Mouse (Mus musculus): ENCODE results near the gene Vmn1r211. TPM values are rescaled to one million over a fixed set of nuclear protein-coding genes. Genes with fewer than 3 reads are reported as not detected.
"Not testable (repeated sequence)": the region's sequence is repeated elsewhere in the genome, so short reads cannot be mapped to it uniquely, and the experiment has no call there.

Gene Vmn1r211
- not detected in 2 replicates for polyA plus RNA-seq (2012; rRNA removed)

DNA sequence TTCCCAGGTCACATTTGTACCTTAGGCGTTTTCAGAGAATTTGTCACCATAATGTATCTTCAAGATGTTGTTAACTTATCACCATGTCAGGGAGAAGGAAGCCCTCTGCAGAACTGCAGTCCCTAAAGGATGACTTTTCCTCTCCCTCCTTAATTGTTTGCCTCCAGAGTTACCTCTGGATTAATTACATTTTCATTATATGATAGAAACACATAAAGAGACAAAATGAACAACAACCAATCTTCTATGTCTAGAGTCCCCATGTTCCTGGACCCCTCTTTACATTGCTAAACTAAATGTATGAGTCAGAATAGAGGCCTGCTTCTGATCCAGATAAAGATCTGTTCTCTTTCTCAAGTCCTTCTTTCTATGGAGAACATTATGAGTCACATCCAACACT lies at the start of gene Vmn1r211:
Vmn1r211 (minus strand) TSS at position 101 of the 400 bp plus-strand sequence.
- Histone ChIP-seq H3K36me3 (ENCODE audit: control insufficient read depth, insufficient read depth, low read length) (no peaks in the 10 kb centered on the region), H3K27ac (ENCODE audit: insufficient read depth, low read depth, low read length) (no peak within 1 kb of the TSS), H3K27me3 (replicated peaks; ENCODE audit: control insufficient read depth, insufficient read depth, low read length) (no peaks in the 10 kb centered on the region; the same call in 1 of the 2 replicates), H3K4me3 (ENCODE audit: insufficient read depth, low read depth, low read length) (no peak within 1 kb of the TSS), H3K4me1 (ENCODE audit: control insufficient read depth, insufficient read depth, low read length) (no peaks in the 10 kb centered on the region)
- TF ChIP-seq POLR2A (IDR thresholded peaks at IDR 0.05; ENCODE audit: low read depth, low read length) (no peak), CTCF (conservative IDR thresholded peaks at IDR 0.05; ENCODE audit: insufficient read depth, insufficient read length, low read depth, low read length) (no peak)
- no peak for DNase-seq
- WGBS, result 76% methylated on average over 1 of the region's 1 CpGs

DNA sequence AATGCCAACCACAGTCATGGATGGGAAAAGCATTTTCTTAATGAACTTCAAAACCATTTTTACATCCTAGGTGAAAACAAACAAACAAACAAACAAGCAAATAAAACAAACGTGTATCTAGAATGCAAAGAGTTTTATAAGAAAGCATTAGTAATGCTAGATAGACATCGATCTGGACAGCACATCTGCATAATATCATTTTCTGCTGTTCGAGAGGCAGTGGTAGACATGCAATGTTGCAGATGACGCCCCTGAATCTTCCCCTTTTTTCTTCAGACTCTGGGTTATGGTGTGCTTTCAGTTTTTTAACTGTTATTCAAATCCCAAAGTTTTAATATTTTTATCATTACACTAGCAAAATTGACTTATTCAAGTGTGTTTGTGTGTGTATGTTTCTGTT lies 26.7 kb upstream of the Vmn1r211 start, which contains the start of gene Vmn1r212:
Vmn1r212 (minus strand) TSS at position 101 of the 400 bp plus-strand sequence.
- no peak for DNase-seq
- H3K4me1 ChIP-seq (ENCODE audit: control insufficient read depth, insufficient read depth, low read length), result no peaks in the 10 kb centered on the region
- TF ChIP-seq POLR2A (IDR thresholded peaks at IDR 0.05; ENCODE audit: low read depth, low read length), result no peak
- no peak for TF ChIP-seq CTCF (conservative IDR thresholded peaks at IDR 0.05; ENCODE audit: insufficient read depth, insufficient read length, low read depth, low read length)
- no peak within 1 kb of the TSS for H3K27ac ChIP-seq (ENCODE audit: insufficient read depth, low read depth, low read length)
- H3K4me3 ChIP-seq (ENCODE audit: insufficient read depth, low read depth, low read length), result no peak within 1 kb of the TSS
- WGBS, result 76% methylated on average over 4 of the region's 4 CpGs
- H3K36me3 ChIP-seq (ENCODE audit: control insufficient read depth, insufficient read depth, low read length), result no peaks in the 10 kb centered on the region
- no peaks in the 10 kb centered on the region for H3K27me3 ChIP-seq (replicated peaks; ENCODE audit: control insufficient read depth, insufficient read depth, low read length)

DNA sequence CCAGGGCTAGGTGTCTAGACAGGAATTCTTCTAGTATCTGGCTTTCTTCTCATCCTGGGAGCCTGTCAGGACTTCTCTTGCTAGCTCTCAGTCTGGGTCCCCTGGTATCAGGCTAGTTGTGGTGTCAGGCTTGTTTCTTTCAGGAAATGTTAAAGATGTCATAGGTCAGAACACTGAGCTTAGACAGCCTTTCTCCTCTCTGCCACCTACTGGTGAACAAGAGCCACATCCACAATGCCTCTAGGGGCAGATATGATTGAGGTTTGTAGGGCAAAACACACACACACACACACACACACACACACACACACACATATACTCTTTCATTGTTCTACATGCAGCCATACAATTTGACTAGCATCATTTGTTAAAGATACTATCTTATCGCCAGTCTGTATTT lies 21.9 kb upstream of the Vmn1r211 start:
- Histone ChIP-seq H3K27me3 (replicated peaks; ENCODE audit: control insufficient read depth, insufficient read depth, low read length) (no peaks in the 10 kb centered on the region), H3K36me3 (ENCODE audit: control insufficient read depth, insufficient read depth, low read length) (no peaks in the 10 kb centered on the region), H3K4me3 (ENCODE audit: insufficient read depth, low read depth, low read length) (no peak overlapping the region), H3K27ac (ENCODE audit: insufficient read depth, low read depth, low read length) (no peak overlapping the region), H3K4me1 (ENCODE audit: control insufficient read depth, insufficient read depth, low read length) (no peaks in the 10 kb centered on the region)
- WGBS, result 100% methylated on average over 1 of the region's 1 CpGs
- TF ChIP-seq POLR2A (IDR thresholded peaks at IDR 0.05; ENCODE audit: low read depth, low read length) (no peak), CTCF (conservative IDR thresholded peaks at IDR 0.05; ENCODE audit: insufficient read depth, insufficient read length, low read depth, low read length) (0 out of 2 replicates have a peak, but pooled peaks have one; percentile 18)
- DNase-seq, result no peak

DNA sequence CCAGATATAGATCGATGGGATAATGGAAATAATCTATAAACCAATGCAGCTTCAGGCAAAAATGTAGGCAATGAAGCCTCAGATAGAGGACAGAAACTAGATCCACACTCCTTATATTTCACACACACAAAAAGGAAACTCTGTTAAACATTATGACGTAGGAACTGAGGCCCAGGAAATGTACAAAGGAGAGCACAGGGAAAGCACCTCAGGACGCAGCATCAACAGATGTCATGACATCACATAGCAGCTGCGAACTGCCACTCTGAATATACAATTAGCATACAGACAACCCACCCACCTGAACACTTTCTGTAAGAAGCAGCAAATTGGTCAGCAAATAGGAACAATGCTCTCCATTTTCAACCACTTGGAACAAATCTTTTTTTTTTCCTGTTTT lies 2.6 kb downstream of the Vmn1r211 start:
- no peak overlapping the region for H3K4me3 ChIP-seq (ENCODE audit: insufficient read depth, low read depth, low read length)
- H3K27me3 ChIP-seq (replicated peaks; ENCODE audit: control insufficient read depth, insufficient read depth, low read length), result no peaks in the 10 kb centered on the region; the same call in 1 of the 2 replicates
- no peaks in the 10 kb centered on the region for H3K36me3 ChIP-seq (ENCODE audit: control insufficient read depth, insufficient read depth, low read length)
- TF ChIP-seq CTCF (conservative IDR thresholded peaks at IDR 0.05; ENCODE audit: insufficient read depth, insufficient read length, low read depth, low read length) (no peak), POLR2A (IDR thresholded peaks at IDR 0.05; ENCODE audit: low read depth, low read length) (no peak)
- no peaks in the 10 kb centered on the region for H3K4me1 ChIP-seq (ENCODE audit: control insufficient read depth, insufficient read depth, low read length)
- no peak for DNase-seq
- WGBS, result 68% methylated on average over 4 of the region's 4 CpGs
- no peak overlapping the region for H3K27ac ChIP-seq (ENCODE audit: insufficient read depth, low read depth, low read length)

- H3K4me1 ChIP-seq (ENCODE audit: control insufficient read depth, insufficient read depth, low read length), result no peaks in the 10 kb centered on the region
- no peaks in the 10 kb centered on the region for H3K36me3 ChIP-seq (ENCODE audit: control insufficient read depth, insufficient read depth, low read length)
- H3K4me3 ChIP-seq (ENCODE audit: insufficient read depth, low read depth, low read length), result no peak overlapping the region
- WGBS, result 70% methylated on average over 1 of the region's 1 CpGs
- no peak for DNase-seq
- TF ChIP-seq POLR2A (IDR thresholded peaks at IDR 0.05; ENCODE audit: low read depth, low read length), result no peak
- no peak for TF ChIP-seq CTCF (conservative IDR thresholded peaks at IDR 0.05; ENCODE audit: insufficient read depth, insufficient read length, low read depth, low read length)
- H3K27me3 ChIP-seq (replicated peaks; ENCODE audit: control insufficient read depth, insufficient read depth, low read length), result no peaks in the 10 kb centered on the region
- H3K27ac ChIP-seq (ENCODE audit: insufficient read depth, low read depth, low read length), result no peak overlapping the region
Observed at GRCm38 (mm10) chr13:22846798-22847197, 10.6 kb downstream of the Vmn1r211 start.

DNA sequence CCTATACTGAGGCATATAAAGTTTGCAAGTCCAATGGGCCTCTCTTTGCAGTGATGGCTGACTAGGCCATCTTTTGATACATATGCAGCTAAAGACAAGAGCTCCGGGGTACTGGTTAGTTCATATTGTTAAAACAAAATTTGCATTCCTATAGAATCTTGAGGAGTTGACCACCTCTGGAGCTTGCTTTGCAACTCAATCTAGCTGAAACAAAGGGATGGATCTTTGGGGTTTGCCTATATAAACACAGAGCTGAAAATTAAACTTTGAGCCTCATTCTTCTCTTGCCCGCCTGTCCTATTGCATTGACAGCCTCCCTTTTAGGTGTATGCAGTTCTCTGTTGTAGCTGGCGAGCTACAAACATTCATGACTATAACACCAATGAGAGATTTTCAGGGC lies 13.1 kb downstream of the Vmn1r211 start:
- H3K36me3 ChIP-seq (ENCODE audit: control insufficient read depth, insufficient read depth, low read length); H3K27ac ChIP-seq (ENCODE audit: insufficient read depth, low read depth, low read length); H3K27me3 ChIP-seq (replicated peaks; ENCODE audit: control insufficient read depth, insufficient read depth, low read length); H3K4me3 ChIP-seq (ENCODE audit: insufficient read depth, low read depth, low read length); DNase-seq; H3K4me1 ChIP-seq (ENCODE audit: control insufficient read depth, insufficient read depth, low read length): not testable (repeated sequence)
- 65% methylated on average over 3 of the region's 3 CpGs for WGBS

DNA sequence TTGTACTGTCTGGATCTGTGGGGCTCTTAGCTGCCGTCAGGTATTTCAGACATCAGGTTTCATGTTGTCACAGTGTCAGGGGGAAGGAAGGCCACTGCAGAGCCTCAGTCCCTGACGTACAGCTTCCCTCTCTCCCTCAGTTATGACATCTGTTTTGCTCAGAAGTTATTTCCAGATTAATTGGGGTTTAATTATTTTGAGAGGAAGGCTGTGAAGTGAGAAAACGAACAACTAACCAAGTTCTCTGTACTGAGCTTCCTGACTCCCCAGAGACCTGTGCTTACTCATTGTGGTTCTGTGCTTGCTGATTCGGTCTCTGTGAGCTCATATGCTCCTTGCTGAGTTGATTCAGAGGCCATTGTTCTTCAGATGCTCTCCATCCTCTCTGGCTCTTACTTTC lies 26.1 kb downstream of the Vmn1r211 start, which contains the start of gene Vmn1r210:
Vmn1r210 (minus strand) TSS at position 101 of the 400 bp plus-strand sequence.
- no peaks in the 10 kb centered on the region for H3K27me3 ChIP-seq (replicated peaks; ENCODE audit: control insufficient read depth, insufficient read depth, low read length)
- H3K36me3 ChIP-seq (ENCODE audit: control insufficient read depth, insufficient read depth, low read length), result no peaks in the 10 kb centered on the region
- DNase-seq, result no peak
- no peak for TF ChIP-seq CTCF (conservative IDR thresholded peaks at IDR 0.05; ENCODE audit: insufficient read depth, insufficient read length, low read depth, low read length)
- WGBS, result 40% methylated on average over 4 of the region's 4 CpGs
- no peak within 1 kb of the TSS for H3K27ac ChIP-seq (ENCODE audit: insufficient read depth, low read depth, low read length)
- H3K4me1 ChIP-seq (ENCODE audit: control insufficient read depth, insufficient read depth, low read length), result no peaks in the 10 kb centered on the region
- H3K4me3 ChIP-seq (ENCODE audit: insufficient read depth, low read depth, low read length), result no peak within 1 kb of the TSS

GRCm38 (mm10) chr13:22829395-22829794 lies 28.0 kb downstream of the Vmn1r211 start:
- H3K4me3 ChIP-seq (ENCODE audit: insufficient read depth, low read depth, low read length); H3K4me1 ChIP-seq (ENCODE audit: control insufficient read depth, insufficient read depth, low read length); DNase-seq; H3K36me3 ChIP-seq (ENCODE audit: control insufficient read depth, insufficient read depth, low read length); H3K27me3 ChIP-seq (replicated peaks; ENCODE audit: control insufficient read depth, insufficient read depth, low read length); H3K27ac ChIP-seq (ENCODE audit: insufficient read depth, low read depth, low read length): not testable (repeated sequence)
- 35% methylated on average over 7 of the region's 7 CpGs for WGBS

DNA sequence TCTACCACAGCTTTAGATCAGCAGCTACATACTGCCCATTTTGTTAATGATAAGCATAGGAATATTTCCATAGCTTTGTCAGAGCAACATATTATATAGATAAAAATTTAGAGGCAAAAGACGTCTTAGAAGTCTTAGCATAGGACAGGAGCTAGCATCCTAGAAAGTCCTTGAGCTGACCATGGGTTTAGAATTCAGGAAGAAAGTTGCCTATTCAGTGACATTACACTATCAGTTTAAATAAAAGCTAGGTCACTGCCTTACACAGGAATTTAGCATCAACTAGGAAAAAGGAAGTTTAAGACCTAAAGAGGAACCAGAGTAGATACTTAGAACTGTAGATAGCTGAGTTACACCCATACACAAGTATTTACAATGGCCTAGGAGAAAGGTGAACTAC lies 35.8 kb downstream of the Vmn1r211 start:
- H3K27me3 ChIP-seq (replicated peaks; ENCODE audit: control insufficient read depth, insufficient read depth, low read length); H3K27ac ChIP-seq (ENCODE audit: insufficient read depth, low read depth, low read length); DNase-seq; H3K4me3 ChIP-seq (ENCODE audit: insufficient read depth, low read depth, low read length); H3K36me3 ChIP-seq (ENCODE audit: control insufficient read depth, insufficient read depth, low read length); H3K4me1 ChIP-seq (ENCODE audit: control insufficient read depth, insufficient read depth, low read length): not testable (repeated sequence)
- WGBS, result 78% methylated on average over 1 of the region's 1 CpGs

GRCm38 (mm10) chr13:22809582-22809981 lies 47.8 kb downstream of the Vmn1r211 start, which contains the start of gene Vmn1r209:
Gene Vmn1r209, minus strand, starts transcription at chr13:22809682.
- not testable (repeated sequence) for DNase-seq; H3K36me3 ChIP-seq (ENCODE audit: control insufficient read depth, insufficient read depth, low read length); H3K4me1 ChIP-seq (ENCODE audit: control insufficient read depth, insufficient read depth, low read length); H3K27ac ChIP-seq (ENCODE audit: insufficient read depth, low read depth, low read length); H3K4me3 ChIP-seq (ENCODE audit: insufficient read depth, low read depth, low read length); H3K27me3 ChIP-seq (replicated peaks; ENCODE audit: control insufficient read depth, insufficient read depth, low read length)

Data from kidney, adult 2 months (tissue).